Mouse (Mus musculus) 3T3-L1 (cell line): Measurements from ENCODE around the gene 2010300C02Rik.
A peak's percentile ranks its signal among the peaks of the same experiment; 100 is the strongest.
"Not testable (repeated sequence)": the region's sequence is repeated elsewhere in the genome, so short reads cannot be mapped to it uniquely, and the experiment has no call there.

Experiments
- DNase-seq: peaks from one replicate; pipeline ENCODE4 v3.0.0-alpha.2; 2015; ENCODE audit warnings: low read depth, low spot score

Gene 2010300C02Rik

DNA sequence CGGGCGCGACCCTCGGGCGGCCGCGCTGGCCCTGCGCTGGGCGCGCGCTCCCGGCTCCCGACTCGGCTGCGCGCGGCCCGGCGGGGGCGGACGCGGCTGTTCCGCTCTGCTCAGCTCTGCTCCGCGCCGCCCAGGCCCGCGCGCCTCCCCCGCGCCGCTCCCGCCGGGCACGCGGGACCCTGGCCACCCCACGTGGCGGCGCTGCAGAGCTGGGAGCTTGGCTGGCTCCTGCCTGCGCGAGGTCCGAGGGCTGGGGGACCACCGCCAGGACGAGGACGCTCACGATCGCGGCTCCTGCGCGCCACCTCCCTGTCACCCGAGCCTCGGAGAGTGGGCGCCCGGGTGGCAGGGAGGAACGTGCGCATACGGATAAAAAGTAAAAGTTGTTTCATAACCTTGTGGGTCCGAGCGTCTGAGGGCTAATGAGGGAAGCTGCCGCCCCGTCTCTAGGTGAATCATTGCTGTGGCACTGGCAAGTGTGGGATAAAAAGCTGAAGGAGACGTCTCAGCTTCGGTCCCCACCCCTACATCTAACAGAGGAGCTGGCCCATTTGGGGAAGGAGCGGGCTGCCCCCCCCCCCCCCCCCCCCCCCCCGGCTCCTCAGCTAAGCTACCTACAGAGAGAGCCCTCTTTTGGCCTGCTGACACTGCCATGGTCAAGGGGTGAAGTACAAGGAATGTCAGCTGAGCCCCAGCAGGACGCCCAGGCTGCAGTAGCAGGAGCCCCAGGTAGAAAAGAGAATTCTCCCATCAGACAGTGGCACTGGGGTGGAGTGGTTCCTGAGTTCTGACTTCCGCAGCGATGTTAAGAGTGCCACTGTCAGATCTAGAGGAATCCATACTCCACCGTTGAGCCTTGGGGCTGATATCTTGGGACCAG lies at the start of gene 2010300C02Rik:
2010300C02Rik (minus strand) TSS at position 325 of the 880 bp plus-strand sequence.
- no peak for DNase-seq

DNA sequence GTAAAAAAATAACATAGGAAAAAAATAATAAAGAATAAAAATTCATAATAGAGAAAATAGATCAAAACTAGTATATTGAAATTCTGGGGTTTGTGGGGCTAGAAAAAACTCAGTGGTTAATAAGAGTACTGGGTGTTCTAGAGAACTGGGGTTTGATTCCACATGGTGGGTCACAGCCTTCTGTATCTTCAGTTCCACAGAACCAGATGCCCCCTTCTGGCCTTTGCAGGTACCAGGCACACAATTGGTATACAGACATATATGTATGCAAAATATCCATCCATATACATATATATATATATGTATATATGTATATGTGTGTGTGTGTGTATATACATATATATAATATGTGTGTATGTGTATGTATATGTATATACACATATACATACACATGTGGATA lies 39.5 kb upstream of the 2010300C02Rik start:
- no peak for DNase-seq

GRCm38 (mm10) chr1:37744650-37745259 lies 24.9 kb upstream of the 2010300C02Rik start:
- DNase-seq = peak; percentile 5

DNA sequence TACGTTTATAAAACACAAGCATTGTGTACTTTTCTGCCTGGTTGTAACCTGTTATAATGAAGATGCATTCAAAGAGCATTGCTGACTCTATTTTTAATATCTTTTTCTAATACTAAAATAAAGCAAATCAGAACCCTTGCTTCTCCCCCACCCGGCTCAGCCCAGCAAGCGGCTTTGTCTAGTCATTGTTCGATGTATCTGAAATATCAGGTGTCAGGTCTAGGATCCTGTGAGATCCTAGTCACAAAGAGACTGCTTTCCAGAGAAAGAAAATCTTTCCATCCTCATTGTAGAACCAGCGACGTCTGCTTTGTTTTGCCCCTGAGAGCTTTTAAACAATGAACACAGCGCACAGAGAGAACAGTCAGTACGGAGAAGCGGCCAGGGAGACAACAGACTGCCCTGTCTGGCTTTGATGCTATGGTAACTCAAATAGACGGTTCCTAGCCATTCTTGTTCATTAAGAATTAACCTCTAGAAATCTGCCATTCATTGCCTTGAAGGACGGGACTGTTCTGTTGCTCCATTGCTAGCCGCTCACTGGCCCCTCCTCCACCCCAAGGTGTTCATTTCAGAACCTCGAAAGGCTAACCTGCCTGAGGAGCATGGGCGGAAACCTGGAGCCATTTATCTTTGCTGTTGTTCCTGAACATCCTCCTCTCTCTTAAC lies 22.9 kb upstream of the 2010300C02Rik start:
- no peak for DNase-seq

DNA sequence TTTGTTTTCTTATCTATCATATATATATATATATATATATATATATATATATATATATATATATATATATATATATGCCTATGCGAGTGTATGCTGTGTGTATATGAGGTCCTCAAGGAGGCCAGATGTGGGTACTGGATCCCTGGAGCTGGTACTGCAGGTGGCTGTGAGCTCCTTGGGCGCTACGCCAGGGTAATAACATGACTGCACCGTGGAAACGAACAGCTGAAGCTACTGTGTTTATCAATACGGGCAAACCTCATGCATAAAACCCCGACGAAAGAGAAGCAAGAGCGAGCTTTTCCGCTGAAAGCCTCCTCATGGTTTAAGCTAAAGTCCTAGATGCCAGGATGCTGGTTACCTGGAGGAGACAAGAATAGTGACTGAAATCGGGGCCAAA lies 22.2 kb upstream of the 2010300C02Rik start:
- DNase-seq = no peak

- DNase-seq = no peak
These were observed 20.4 kb upstream of the 2010300C02Rik start for GRCm38 (mm10) chr1:37740161-37740802.

- DNase-seq = no peak
These were observed 19.0 kb upstream of the 2010300C02Rik start for GRCm38 (mm10) chr1:37738895-37739294.

DNA sequence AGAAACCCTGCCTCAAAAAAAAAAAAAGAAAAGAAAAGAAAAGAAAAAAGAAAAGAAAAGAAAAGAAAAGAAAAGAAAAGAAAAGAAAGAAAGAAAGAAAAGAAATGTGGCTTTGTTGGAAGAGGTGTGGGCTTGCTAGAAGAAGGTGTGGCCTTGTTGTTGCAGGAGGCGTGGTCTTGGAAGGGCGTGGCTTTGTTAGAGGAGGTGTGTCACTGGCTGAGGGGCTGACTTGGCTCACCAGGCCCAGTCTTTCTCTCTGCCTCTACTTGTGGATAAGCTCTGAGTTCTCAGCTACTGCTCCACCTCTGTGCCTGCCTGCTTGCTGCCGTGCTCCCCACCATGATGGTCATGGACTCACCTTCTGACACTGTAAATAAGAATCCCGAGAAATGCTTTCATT lies 17.2 kb upstream of the 2010300C02Rik start:
- peak; percentile 12 for DNase-seq

DNA sequence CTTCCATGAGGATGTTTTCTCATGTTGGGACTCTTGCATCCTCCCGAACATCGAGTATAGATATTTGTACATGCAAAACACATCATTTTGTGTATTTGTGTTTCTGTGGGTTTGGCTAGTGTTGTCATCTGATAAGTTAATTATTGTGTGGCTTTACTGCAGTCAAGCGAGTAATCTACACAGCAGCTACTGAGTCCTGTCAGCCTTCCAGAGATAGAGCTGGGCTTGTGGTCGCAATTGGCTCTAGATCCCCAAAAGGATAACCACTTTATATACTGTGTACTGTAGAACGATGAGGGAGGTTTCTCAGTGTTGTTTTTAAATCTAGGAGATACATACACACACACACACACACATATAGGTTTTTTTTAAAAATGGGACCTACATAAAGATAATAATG lies 16.0 kb upstream of the 2010300C02Rik start:
- no peak for DNase-seq

GRCm38 (mm10) chr1:37734841-37735240 lies 15.0 kb upstream of the 2010300C02Rik start:
- DNase-seq = no peak

GRCm38 (mm10) chr1:37729353-37729752 lies 9.5 kb upstream of the 2010300C02Rik start:
- no peak for DNase-seq

DNA sequence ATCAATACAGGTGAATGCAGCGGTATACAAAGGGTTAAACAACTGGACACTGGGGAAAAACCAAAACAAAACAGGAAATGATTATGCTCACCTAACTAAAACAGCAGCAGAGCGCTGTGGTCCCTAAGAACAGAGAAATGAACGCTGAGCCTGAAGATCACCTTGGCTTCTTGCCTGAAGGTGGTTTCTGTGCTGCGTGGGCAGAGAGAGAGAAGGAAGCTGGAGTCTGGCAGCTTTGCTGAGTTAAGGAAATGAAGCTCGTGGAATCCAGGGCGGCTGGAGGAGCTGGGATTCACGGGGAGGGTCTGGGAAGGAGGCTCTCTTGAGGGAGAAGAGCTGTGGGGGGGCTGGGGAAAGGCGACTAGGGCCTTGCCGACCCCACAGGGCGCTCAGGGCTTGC lies 8.2 kb upstream of the 2010300C02Rik start:
- no peak for DNase-seq

- no peak for DNase-seq
These were observed 7.3 kb upstream of the 2010300C02Rik start for GRCm38 (mm10) chr1:37727186-37727585.

GRCm38 (mm10) chr1:37726426-37726825 lies 6.5 kb upstream of the 2010300C02Rik start:
- no peak for DNase-seq

DNA sequence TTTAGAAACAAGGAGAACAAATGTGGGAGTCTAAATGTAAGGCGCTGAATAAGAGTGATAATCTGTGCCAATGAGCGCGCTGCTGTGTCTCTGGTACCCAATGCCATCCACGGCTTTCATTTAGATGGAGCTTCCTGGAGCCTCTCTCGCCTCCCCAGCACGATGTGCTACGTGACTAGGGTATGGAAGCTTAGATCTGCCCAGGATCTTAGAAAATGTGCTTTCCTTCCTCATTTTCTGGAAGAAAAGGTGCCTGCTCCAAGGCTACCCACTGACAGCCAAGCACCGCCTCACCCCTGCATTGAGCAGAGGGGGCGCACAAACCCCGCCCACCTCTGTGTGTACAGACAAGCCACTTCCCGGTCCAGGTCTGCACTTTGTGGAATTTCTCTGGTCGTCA lies 6.0 kb upstream of the 2010300C02Rik start:
- no peak for DNase-seq

DNA sequence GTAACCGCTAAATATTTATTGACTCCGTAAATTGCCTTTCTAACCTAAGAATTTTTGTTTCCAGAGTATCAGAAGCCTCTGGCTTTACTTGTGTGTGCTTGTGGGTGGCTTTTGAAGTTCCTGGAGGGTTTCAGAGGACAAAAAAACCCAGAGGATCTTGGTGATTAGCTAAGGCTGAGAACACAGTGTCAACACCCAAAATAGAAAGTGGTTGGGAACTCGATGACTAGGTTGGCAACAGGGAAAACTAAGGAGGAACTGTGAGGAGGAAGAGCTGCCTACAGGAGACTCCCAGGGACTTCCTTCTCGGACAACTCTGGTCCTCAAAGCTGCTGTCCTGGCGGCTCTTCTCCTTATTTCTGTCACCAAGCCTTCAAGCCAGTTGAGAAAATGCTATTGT lies 1.2 kb upstream of the 2010300C02Rik start:
- DNase-seq = no peak

GRCm38 (mm10) chr1:37719030-37719723 lies 708 bp downstream of the 2010300C02Rik start:
- DNase-seq = no peak

DNA sequence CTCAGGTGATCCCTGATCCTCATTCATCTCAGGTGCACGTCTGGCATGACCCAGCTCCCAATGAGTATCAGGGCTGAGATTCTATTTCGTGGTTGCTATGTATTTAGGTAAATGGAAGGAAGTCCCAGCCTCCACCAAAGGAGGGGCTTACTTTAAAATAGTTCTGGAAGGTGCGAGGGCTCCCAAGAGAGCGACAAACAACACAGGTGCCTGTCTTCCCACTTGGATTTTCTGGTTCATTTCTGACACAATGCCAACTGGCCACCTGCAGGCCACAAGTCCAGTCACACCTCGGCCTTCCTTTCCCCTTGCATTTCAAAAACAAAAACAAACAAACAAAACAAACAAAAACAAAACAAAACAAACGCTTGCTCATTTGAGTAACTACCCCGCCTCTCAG lies 1.4 kb downstream of the 2010300C02Rik start:
- no peak for DNase-seq

DNA sequence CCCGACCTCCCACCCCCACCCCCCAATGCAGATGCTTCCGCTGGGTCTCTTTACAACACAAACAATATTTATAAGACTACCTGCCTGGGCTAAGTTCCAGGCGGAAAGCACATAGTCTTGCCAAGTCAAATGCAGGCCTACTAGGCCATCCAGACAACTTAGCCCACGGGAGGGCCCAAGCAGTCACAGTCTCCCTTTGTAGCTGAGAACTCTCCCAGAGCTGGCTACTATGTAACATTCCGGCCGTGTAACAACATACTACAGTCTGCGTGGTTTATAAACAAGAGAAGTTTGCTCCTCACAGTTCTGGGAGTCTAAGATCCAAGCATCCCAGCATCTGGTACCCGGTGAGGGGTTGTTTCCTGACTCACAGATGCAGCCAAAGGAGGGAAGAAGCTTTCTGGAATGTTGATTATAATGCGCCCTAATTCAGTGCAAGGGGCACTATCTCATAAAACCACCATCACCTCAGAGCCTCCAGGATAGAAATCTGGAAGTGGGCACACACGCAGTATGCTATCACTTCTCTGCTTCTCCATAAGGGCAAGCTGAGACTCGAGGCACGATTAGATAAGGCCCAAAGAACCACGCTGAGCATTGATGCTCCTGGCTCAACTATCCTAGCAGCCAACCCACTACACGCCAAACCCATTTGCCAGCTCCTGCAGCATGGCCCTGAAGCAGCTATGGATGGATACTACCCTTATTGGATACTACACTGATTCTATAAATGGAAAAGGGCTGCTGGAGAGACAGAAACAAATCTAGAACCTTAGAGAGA lies 2.3 kb downstream of the 2010300C02Rik start:
- no peak for DNase-seq

DNA sequence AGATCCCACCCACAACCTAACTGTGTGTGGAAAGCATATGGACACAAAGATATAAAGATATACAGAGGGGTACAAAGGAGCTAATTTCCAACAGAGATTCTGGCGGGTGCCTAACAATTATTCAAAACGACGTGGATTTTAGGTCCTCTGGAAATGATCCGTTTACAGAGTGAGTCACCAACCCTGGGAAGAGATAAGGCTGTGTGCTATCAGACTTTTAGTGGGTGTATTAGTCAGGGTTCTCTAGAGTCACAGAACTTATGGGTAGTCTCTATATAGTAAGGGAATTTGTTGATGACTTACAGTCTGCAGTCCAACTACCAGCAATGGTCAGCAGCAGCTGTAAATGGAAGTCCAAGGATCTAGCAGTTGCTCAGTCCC lies 7.5 kb downstream of the 2010300C02Rik start:
- DNase-seq = not testable (repeated sequence)
